Mouse (Mus musculus): Measurements from ENCODE around the gene Mfsd6l.

Mfsd6l gene

DNA sequence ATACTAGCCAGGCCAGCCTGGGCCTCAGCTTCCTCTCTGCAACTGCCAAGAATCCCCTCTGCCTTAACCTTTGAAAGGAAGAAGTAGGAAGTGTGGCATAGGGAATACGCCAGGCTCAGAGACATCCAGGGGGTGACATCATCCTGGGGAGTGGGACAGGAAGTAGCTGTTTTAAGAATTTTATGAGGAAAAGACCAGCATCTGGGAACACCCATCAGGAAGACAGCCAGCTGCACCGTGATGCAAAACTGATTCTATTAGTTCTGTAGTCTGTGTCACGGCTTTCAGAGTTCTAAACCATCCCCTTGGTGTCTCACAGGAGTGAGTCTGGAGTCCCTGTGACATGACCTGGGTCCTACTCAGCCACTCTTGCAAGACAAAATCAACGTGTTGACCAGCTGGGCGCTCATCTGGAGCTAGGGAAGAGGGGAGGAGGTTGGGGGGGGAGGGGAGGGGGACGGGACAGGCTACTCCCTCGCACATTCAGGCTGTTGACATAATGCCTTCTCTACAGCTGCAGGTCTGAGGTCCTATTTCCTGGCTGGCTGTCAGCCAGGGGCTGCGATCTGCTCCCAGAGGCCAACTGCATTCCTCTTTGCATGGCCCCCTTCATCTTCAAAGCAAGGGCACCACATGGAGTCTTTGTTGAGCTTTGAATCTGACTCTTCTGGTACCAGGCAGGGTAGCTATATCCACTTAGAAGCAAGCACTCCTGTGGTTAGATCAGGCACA lies 46.4 kb downstream of the Mfsd6l start:
- DNase-seq (ENCODE audit: low read depth, low spot score): no peak

DNA sequence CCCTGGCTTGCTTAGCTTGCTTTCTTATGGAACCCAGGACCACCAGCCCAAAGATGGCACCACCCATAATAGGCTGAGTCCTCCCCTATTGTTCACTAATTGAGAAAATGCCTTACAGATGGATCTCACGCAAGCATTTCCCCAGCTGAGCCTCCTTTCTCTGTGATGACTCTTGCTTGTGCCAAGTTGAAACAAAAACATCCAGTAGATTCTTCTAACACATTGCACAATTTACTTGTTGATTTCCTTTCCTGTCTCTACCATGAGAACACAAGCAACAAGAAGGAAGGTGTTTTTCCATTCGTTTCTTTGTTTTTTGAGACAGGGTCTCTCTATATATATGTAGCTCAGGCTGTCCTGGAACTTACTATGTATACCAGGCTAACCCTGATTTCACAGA lies 51.1 kb downstream of the Mfsd6l start:
- no peak for DNase-seq (ENCODE audit: low read depth, low spot score)

All from brain, adult 2 months (tissue).